Mouse (Mus musculus): ENCODE data around the gene Mpdz. TPM values are rescaled to one million over a fixed set of nuclear protein-coding genes. Genes with fewer than 3 reads are reported as not detected.

The Mpdz gene
- total and polyA plus RNA-seq, 2 experiments, result 5.9 to 43.1 TPM

- 77% methylated on average over 5 of the region's 5 CpGs for WGBS
- no peak overlapping the region for H3K27ac ChIP-seq (replicated peaks; ENCODE audit: insufficient read depth, low read depth, low read length)
- no peaks in the 10 kb centered on the region for H3K79me2 ChIP-seq (ENCODE audit: control insufficient read depth, insufficient read depth, low read length)
- no peaks in the 10 kb centered on the region for H3K27me3 ChIP-seq (ENCODE audit: control insufficient read depth, insufficient read depth, low read length)
- TF ChIP-seq POLR2A (IDR thresholded peaks at IDR 0.05; ENCODE audit: extremely low read depth, insufficient read depth, low read length) (no peak), CTCF (IDR thresholded peaks at IDR 0.05; ENCODE audit: low read depth, low read length) (no peak)
- no peak for DNase-seq (ENCODE audit: extremely low read depth, low read depth, low spot score)
- H3K9ac ChIP-seq (ENCODE audit: low read depth, low read length), result no peak overlapping the region
- peaks cover 10% of the 10 kb centered on the region for H3K4me1 ChIP-seq (ENCODE audit: control insufficient read depth, insufficient read depth, low read length)
- H3K36me3 ChIP-seq (ENCODE audit: control insufficient read depth, insufficient read depth, low read length), result peaks cover 22% of the 10 kb centered on the region
- no peak overlapping the region for H3K4me3 ChIP-seq (ENCODE audit: insufficient read depth, low read depth, low read length)
Observed at GRCm38 (mm10) chr4:81314618-81315017, 128.0 kb downstream of the Mpdz start.

GRCm38 (mm10) chr4:81313246-81313645 lies 129.4 kb downstream of the Mpdz start:
- 75% methylated on average over 4 of the region's 4 CpGs for WGBS
- no peaks in the 10 kb centered on the region for H3K27me3 ChIP-seq (ENCODE audit: control insufficient read depth, insufficient read depth, low read length)
- no peak for TF ChIP-seq POLR2A (IDR thresholded peaks at IDR 0.05; ENCODE audit: extremely low read depth, insufficient read depth, low read length)
- TF ChIP-seq CTCF (IDR thresholded peaks at IDR 0.05; ENCODE audit: low read depth, low read length), result no peak

GRCm38 (mm10) chr4:81310168-81310474 lies 132.5 kb downstream of the Mpdz start:
- no peak overlapping the region for H3K27ac ChIP-seq (replicated peaks; ENCODE audit: insufficient read depth, low read depth, low read length)
- peaks cover 10% of the 10 kb centered on the region; the same call in 1 of the 2 replicates for H3K36me3 ChIP-seq (ENCODE audit: control insufficient read depth, insufficient read depth, low read length)
- H3K4me3 ChIP-seq (ENCODE audit: insufficient read depth, low read depth, low read length), result no peak overlapping the region
- DNase-seq (ENCODE audit: extremely low read depth, low read depth, low spot score), result no peak
- H3K27me3 ChIP-seq (ENCODE audit: control insufficient read depth, insufficient read depth, low read length), result no peaks in the 10 kb centered on the region
- H3K9ac ChIP-seq (ENCODE audit: low read depth, low read length), result no peak overlapping the region
- WGBS, result 87% methylated on average over 2 of the region's 2 CpGs
- no peak for TF ChIP-seq POLR2A (IDR thresholded peaks at IDR 0.05; ENCODE audit: extremely low read depth, insufficient read depth, low read length)
- no peak for TF ChIP-seq CTCF (IDR thresholded peaks at IDR 0.05; ENCODE audit: low read depth, low read length)
- H3K79me2 ChIP-seq (ENCODE audit: control insufficient read depth, insufficient read depth, low read length), result no peaks in the 10 kb centered on the region
- H3K4me1 ChIP-seq (ENCODE audit: control insufficient read depth, insufficient read depth, low read length), result peaks cover 15% of the 10 kb centered on the region

More at GRCm38 (mm10) chr4:81313246-81313645, 129.4 kb downstream of the Mpdz start:
- Histone ChIP-seq H3K27ac (replicated peaks; ENCODE audit: insufficient read depth, low read depth, low read length) (peak overlapping the region; percentile 58; the same call in 1 of the 2 replicates), H3K79me2 (ENCODE audit: control insufficient read depth, insufficient read depth, low read length) (no peaks in the 10 kb centered on the region), H3K4me3 (ENCODE audit: insufficient read depth, low read depth, low read length) (no peak overlapping the region), H3K9ac (ENCODE audit: low read depth, low read length) (no peak overlapping the region), H3K4me1 (ENCODE audit: control insufficient read depth, insufficient read depth, low read length) (peaks cover 10% of the 10 kb centered on the region), H3K36me3 (ENCODE audit: control insufficient read depth, insufficient read depth, low read length) (peaks cover 16% of the 10 kb centered on the region)
- DNase-seq (ENCODE audit: extremely low read depth, low read depth, low spot score), result peak; percentile 73

- Histone ChIP-seq H3K9ac (ENCODE audit: low read depth, low read length) (no peak overlapping the region), H3K27me3 (ENCODE audit: control insufficient read depth, insufficient read depth, low read length) (no peaks in the 10 kb centered on the region), H3K4me3 (ENCODE audit: insufficient read depth, low read depth, low read length) (no peak overlapping the region), H3K79me2 (ENCODE audit: control insufficient read depth, insufficient read depth, low read length) (no peaks in the 10 kb centered on the region), H3K4me1 (ENCODE audit: control insufficient read depth, insufficient read depth, low read length) (peaks cover 15% of the 10 kb centered on the region), H3K27ac (replicated peaks; ENCODE audit: insufficient read depth, low read depth, low read length) (no peak overlapping the region), H3K36me3 (ENCODE audit: control insufficient read depth, insufficient read depth, low read length) (peaks cover 10% of the 10 kb centered on the region; the same call in 1 of the 2 replicates)
- TF ChIP-seq CTCF (IDR thresholded peaks at IDR 0.05; ENCODE audit: low read depth, low read length) (no peak), POLR2A (IDR thresholded peaks at IDR 0.05; ENCODE audit: extremely low read depth, insufficient read depth, low read length) (no peak)
- DNase-seq (ENCODE audit: extremely low read depth, low read depth, low spot score), result no peak
- WGBS, result 92% methylated on average over 12 of the region's 12 CpGs
Observed at GRCm38 (mm10) chr4:81309473-81310167, 133.0 kb downstream of the Mpdz start.

GRCm38 (mm10) chr4:81307596-81308265 lies 134.9 kb downstream of the Mpdz start:
- Histone ChIP-seq H3K4me1 (ENCODE audit: control insufficient read depth, insufficient read depth, low read length) (peaks cover 9% of the 10 kb centered on the region; the same call in 1 of the 2 replicates), H3K9ac (ENCODE audit: low read depth, low read length) (no peak overlapping the region), H3K27me3 (ENCODE audit: control insufficient read depth, insufficient read depth, low read length) (no peaks in the 10 kb centered on the region), H3K4me3 (ENCODE audit: insufficient read depth, low read depth, low read length) (no peak overlapping the region), H3K79me2 (ENCODE audit: control insufficient read depth, insufficient read depth, low read length) (no peaks in the 10 kb centered on the region), H3K27ac (replicated peaks; ENCODE audit: insufficient read depth, low read depth, low read length) (0 out of 2 replicates have a peak overlapping the region, but pooled peaks have one; percentile 36), H3K36me3 (ENCODE audit: control insufficient read depth, insufficient read depth, low read length) (peaks cover 11% of the 10 kb centered on the region; the same call in 1 of the 2 replicates)
- TF ChIP-seq POLR2A (IDR thresholded peaks at IDR 0.05; ENCODE audit: extremely low read depth, insufficient read depth, low read length), result no peak
- TF ChIP-seq CTCF (IDR thresholded peaks at IDR 0.05; ENCODE audit: low read depth, low read length), result no peak
- DNase-seq (ENCODE audit: extremely low read depth, low read depth, low spot score), result peak; percentile 78
- WGBS, result 27% methylated on average over 10 of the region's 10 CpGs

GRCm38 (mm10) chr4:81302056-81302455 lies 140.6 kb downstream of the Mpdz start:
- 92% methylated on average over 3 of the region's 3 CpGs for WGBS
- DNase-seq (ENCODE audit: extremely low read depth, low read depth, low spot score), result no peak
- TF ChIP-seq POLR2A (IDR thresholded peaks at IDR 0.05; ENCODE audit: extremely low read depth, insufficient read depth, low read length), result no peak
- no peak for TF ChIP-seq CTCF (IDR thresholded peaks at IDR 0.05; ENCODE audit: low read depth, low read length)

More at GRCm38 (mm10) chr4:81302056-81302455, 140.6 kb downstream of the Mpdz start:
- Histone ChIP-seq H3K9ac (ENCODE audit: low read depth, low read length) (no peak overlapping the region), H3K27ac (replicated peaks; ENCODE audit: insufficient read depth, low read depth, low read length) (no peak overlapping the region), H3K4me3 (ENCODE audit: insufficient read depth, low read depth, low read length) (no peak overlapping the region), H3K4me1 (ENCODE audit: control insufficient read depth, insufficient read depth, low read length) (no peaks in the 10 kb centered on the region), H3K36me3 (ENCODE audit: control insufficient read depth, insufficient read depth, low read length) (peaks cover 6% of the 10 kb centered on the region; the same call in 1 of the 2 replicates), H3K79me2 (ENCODE audit: control insufficient read depth, insufficient read depth, low read length) (no peaks in the 10 kb centered on the region), H3K27me3 (ENCODE audit: control insufficient read depth, insufficient read depth, low read length) (no peaks in the 10 kb centered on the region)
